Mouse (Mus musculus): ENCODE measurements at regions not wholly inside any gene's neighbourhood (a gene's known extent, or its start where the extent isn't known, plus 50 kb on each side); places are given as distances from the start of the nearest gene placed in this dataset.
A peak's percentile ranks its signal among the peaks of the same experiment; 100 is the strongest.

DNA sequence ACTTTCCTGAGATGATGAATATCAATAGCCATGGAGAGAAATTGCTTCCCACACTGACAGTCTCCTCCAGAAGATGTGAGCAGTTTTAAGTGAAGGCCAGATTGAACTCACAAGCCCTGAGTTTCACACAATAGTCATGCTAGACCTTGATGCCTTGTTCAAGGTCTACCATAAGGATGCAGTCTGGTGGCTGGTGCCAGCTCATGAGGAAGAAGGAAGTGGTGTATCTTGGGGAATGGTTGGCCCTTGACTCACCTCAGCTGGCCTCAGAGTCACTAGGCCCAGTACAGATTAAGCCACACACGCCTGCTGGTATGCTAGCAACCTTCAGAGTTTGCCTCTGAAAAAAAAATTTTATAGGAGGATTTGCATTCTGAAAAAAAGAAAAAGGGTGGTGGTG is 192.4 kb upstream of the Sox2 start:
- ATAC-seq (ENCODE audit: low FRiP score), result no peak
- Histone ChIP-seq H3K27me3 (ENCODE audit: control insufficient read depth, insufficient read depth, low read length) (no peaks in the 10 kb centered on the region), H3K4me3 (ENCODE audit: low read depth, low read length) (no peak overlapping the region), H3K36me3 (ENCODE audit: control insufficient read depth, insufficient read depth, low read length) (no peaks in the 10 kb centered on the region), H3K4me1 (ENCODE audit: control insufficient read depth, insufficient read depth, low read length) (peaks cover 2% of the 10 kb centered on the region; the same call in 1 of the 2 replicates), H3K27ac (ENCODE audit: low read depth, low read length) (no peak overlapping the region), H3K4me2 (no peak overlapping the region), H3K9me3 (ENCODE audit: control insufficient read depth, low read length) (no peaks in the 10 kb centered on the region), H3K9ac (ENCODE audit: low read length) (no peak overlapping the region)
- WGBS, result 95% methylated on average over 1 of the region's 1 CpGs
- DNase-seq (ENCODE audit: low spot score, missing footprints), result no peak

DNA sequence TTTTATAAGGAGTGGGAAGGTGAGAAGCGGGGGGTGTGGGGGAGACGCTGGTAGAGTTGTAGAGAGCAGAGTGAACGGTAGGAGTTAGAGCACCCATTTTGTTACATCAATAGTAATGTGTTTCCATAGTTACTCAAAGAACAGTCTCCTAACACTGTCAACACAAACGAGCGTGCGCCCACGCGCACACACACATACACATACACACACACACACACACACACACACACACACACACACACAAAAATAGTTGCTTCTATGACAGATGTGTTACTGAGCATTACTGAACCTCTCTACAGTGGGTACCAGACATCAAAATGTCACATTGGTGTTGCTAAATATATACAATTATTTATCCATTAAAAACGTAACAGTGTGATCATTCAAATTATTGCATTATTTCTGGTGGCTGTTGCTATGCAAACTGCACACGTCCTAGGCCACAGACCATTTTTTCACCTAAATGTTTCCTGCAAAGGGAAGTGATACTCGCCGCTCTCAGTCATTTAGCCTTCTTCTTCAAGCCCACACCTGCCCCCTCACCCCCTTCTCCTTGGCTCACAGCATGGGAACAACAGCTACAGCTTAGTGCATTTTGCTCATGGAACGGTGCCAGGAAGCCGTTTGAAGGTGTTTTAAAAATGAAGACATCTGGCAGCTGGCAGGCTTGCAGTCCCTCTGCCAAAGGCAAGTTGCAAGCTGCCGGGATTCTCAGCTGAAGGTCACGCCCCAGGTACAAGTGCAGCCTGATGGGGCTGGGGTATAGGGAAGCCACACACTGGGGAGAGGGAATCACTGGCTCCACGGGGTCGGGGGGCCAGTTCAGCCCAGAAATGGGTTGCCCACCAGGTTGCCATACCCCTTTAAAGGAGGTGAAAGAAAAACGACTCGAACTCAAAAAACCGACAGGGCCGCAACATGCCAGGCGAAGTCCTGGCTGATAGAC is 193.4 kb upstream of the Sox2 start:
- Histone ChIP-seq H3K36me3 (ENCODE audit: control insufficient read depth, insufficient read depth, low read length) (no peaks in the 10 kb centered on the region), H3K9ac (ENCODE audit: low read length) (no peak overlapping the region), H3K9me3 (ENCODE audit: control insufficient read depth, low read length) (no peaks in the 10 kb centered on the region), H3K27ac (ENCODE audit: low read depth, low read length) (no peak overlapping the region), H3K27me3 (ENCODE audit: control insufficient read depth, insufficient read depth, low read length) (no peaks in the 10 kb centered on the region), H3K4me1 (ENCODE audit: control insufficient read depth, insufficient read depth, low read length) (peaks cover 2% of the 10 kb centered on the region; the same call in 1 of the 2 replicates), H3K4me2 (no peak overlapping the region), H3K4me3 (ENCODE audit: low read depth, low read length) (no peak overlapping the region)
- ATAC-seq (ENCODE audit: low FRiP score) (no peak), DNase-seq (ENCODE audit: low spot score, missing footprints) (peak; percentile 41)
- WGBS, result 79% methylated on average over 23 of the region's 23 CpGs

DNA sequence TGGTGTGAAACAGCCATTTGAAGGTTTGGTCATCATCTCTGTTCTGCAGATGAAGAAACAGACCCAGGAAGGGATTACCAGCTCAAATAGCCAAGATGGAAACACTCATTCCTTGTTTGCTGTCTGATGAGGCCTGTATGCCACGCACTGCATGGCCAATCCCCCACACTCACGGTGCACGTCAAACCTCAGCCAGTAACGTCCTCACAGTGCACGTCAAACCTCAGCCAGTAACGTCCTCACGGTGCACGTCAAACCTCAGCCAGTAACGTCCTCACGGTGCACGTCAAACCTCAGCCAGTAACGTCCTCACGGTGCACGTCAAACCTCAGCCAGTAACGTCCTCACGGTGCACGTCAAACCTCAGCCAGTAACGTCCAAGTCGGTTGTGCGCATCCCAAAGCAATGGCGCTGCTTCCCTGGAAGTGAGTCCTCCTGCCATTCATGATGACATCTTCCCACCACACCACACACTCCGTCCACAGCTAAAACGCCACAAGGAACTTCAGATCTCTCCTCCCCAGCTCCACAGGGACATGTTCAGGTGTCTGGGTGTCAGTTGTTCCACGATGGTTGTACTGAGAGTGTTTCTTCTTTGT is 196.1 kb upstream of the Sox2 start:
- DNase-seq (ENCODE audit: low spot score, missing footprints), result no peak
- no peak overlapping the region for H3K9ac ChIP-seq (ENCODE audit: low read length)
- no peak for ATAC-seq (ENCODE audit: low FRiP score)
- H3K27ac ChIP-seq (ENCODE audit: low read depth, low read length), result no peak overlapping the region
- peaks cover 2% of the 10 kb centered on the region; the same call in 1 of the 2 replicates for H3K4me1 ChIP-seq (ENCODE audit: control insufficient read depth, insufficient read depth, low read length)
- H3K27me3 ChIP-seq (ENCODE audit: control insufficient read depth, insufficient read depth, low read length), result no peaks in the 10 kb centered on the region
- H3K36me3 ChIP-seq (ENCODE audit: control insufficient read depth, insufficient read depth, low read length), result no peaks in the 10 kb centered on the region
- no peak overlapping the region for H3K4me3 ChIP-seq (ENCODE audit: low read depth, low read length)
- no peaks in the 10 kb centered on the region for H3K9me3 ChIP-seq (ENCODE audit: control insufficient read depth, low read length)
- no peak overlapping the region for H3K4me2 ChIP-seq
- WGBS, result 96% methylated on average over 20 of the region's 24 CpGs

DNA sequence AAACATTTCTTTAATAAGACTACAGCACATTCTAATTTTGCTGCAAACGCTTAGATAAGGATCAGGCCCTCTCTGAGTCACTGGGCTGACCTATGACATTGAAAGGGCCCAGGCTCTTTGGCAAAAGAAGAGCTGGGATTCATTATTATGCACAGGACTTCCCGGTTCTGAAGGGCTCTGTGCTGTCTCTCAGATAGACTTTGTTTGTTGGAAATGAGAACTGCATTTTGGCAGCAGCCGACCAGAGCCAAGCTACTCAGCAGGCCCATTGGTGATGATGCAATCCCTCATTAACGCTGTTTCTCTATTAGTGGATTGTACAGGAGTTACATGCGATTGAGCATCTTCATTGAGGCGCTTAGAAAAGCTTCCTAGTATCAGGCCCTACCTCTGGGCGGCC is 204.9 kb upstream of the Sox2 start:
- H3K4me3 ChIP-seq (ENCODE audit: low read depth, low read length), result no peak overlapping the region
- H3K4me2 ChIP-seq, result no peak overlapping the region
- peak; percentile 85 for DNase-seq (ENCODE audit: low spot score, missing footprints)
- ATAC-seq (ENCODE audit: low FRiP score), result peak; percentile 45; the same call in 1 of the 2 replicates
- WGBS, result 25% methylated on average over 7 of the region's 7 CpGs
- H3K9me3 ChIP-seq (ENCODE audit: control insufficient read depth, low read length), result no peaks in the 10 kb centered on the region
- H3K27me3 ChIP-seq (ENCODE audit: control insufficient read depth, insufficient read depth, low read length), result 0 out of 2 replicates have a peak, but pooled peaks cover 2% of the 10 kb centered on the region
- no peaks in the 10 kb centered on the region for H3K36me3 ChIP-seq (ENCODE audit: control insufficient read depth, insufficient read depth, low read length)
- H3K4me1 ChIP-seq (ENCODE audit: control insufficient read depth, insufficient read depth, low read length), result peaks cover 30% of the 10 kb centered on the region
- no peak overlapping the region for H3K9ac ChIP-seq (ENCODE audit: low read length)
- H3K27ac ChIP-seq (ENCODE audit: low read depth, low read length), result no peak overlapping the region; the same call in 1 of the 2 replicates

DNA sequence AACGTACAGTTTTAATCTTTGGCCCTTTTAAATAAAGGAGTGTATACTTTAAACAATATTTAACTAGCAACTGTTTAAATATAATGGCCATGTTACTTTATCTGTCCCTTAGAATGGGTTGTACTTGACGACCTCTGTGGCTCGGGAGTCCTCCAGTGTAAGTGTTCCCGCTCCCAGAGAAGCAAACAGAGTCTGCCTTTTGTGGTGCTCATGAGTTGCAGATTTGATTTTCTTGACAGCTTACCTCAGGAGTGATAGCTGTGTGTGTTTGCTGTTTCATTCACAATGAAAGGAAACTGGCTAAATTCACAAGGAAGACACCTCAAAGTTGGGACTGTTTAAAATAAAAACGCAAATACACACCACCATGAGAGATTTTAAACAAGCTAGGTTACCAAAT is 205.4 kb upstream of the Sox2 start:
- Histone ChIP-seq H3K4me3 (ENCODE audit: low read depth, low read length) (no peak overlapping the region), H3K4me2 (no peak overlapping the region), H3K9me3 (ENCODE audit: control insufficient read depth, low read length) (no peaks in the 10 kb centered on the region), H3K4me1 (ENCODE audit: control insufficient read depth, insufficient read depth, low read length) (peaks cover 30% of the 10 kb centered on the region), H3K27me3 (ENCODE audit: control insufficient read depth, insufficient read depth, low read length) (0 out of 2 replicates have a peak, but pooled peaks cover 2% of the 10 kb centered on the region), H3K27ac (ENCODE audit: low read depth, low read length) (no peak overlapping the region), H3K36me3 (ENCODE audit: control insufficient read depth, insufficient read depth, low read length) (no peaks in the 10 kb centered on the region), H3K9ac (ENCODE audit: low read length) (no peak overlapping the region)
- ATAC-seq (ENCODE audit: low FRiP score) (no peak), DNase-seq (ENCODE audit: low spot score, missing footprints) (peak; percentile 85)
- WGBS, result 25% methylated on average over 5 of the region's 5 CpGs

DNA sequence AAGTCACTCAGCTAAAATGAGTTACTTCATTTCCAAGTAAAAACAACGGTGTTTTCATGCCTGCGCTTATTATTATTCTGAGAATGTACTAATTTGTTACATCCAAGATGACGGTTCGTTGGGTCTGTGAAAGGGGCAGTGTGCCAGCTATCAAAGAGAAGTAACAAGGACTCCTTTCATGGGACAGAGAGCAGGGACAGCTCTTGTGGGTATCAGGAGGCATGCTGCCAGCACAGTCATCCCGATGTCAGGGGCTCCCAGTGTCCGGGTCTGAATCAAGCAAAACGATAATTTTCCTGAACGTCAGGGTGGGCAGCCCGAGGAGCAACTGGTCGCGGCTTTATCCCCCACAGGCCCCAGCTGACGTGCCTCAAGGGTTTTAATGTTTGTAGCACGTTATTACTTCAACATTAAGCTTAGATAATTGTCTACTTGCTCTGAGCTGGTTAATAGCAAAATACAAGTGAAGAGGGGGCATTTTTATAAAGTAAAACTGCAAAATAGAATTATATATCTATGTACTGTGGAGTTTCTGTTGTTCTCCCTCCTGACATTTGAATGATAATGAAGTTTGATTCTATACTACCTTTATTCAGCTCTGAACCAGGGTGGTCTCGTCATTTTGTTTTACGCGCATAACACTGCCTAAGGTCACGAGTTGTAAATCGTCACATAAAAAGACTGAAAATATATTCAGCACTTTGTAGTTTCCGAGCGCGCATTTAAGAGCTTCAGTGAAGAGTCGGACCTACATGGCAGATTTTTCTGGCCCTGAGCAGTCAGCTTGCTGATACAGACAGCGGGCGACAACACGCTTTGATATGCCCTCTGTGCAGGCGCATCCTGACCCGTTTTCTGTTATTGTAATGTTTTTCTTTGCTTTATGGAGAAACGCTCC is 206.2 kb upstream of the Sox2 start:
- ATAC-seq (ENCODE audit: low FRiP score), result peak; percentile 70
- H3K27me3 ChIP-seq (ENCODE audit: control insufficient read depth, insufficient read depth, low read length), result 0 out of 2 replicates have a peak, but pooled peaks cover 2% of the 10 kb centered on the region
- 25% methylated on average over 28 of the region's 28 CpGs for WGBS
- peak overlapping the region; percentile 32; the same call in 1 of the 2 replicates for H3K9ac ChIP-seq (ENCODE audit: low read length)
- H3K36me3 ChIP-seq (ENCODE audit: control insufficient read depth, insufficient read depth, low read length), result no peaks in the 10 kb centered on the region
- peaks cover 30% of the 10 kb centered on the region for H3K4me1 ChIP-seq (ENCODE audit: control insufficient read depth, insufficient read depth, low read length)
- peak overlapping the region; percentile 17; the same call in 1 of the 2 replicates for H3K27ac ChIP-seq (ENCODE audit: low read depth, low read length)
- DNase-seq (ENCODE audit: low spot score, missing footprints), result peak; percentile 92
- H3K4me3 ChIP-seq (ENCODE audit: low read depth, low read length), result no peak overlapping the region
- H3K9me3 ChIP-seq (ENCODE audit: control insufficient read depth, low read length), result no peaks in the 10 kb centered on the region
- H3K4me2 ChIP-seq, result peak overlapping the region; percentile 33

DNA sequence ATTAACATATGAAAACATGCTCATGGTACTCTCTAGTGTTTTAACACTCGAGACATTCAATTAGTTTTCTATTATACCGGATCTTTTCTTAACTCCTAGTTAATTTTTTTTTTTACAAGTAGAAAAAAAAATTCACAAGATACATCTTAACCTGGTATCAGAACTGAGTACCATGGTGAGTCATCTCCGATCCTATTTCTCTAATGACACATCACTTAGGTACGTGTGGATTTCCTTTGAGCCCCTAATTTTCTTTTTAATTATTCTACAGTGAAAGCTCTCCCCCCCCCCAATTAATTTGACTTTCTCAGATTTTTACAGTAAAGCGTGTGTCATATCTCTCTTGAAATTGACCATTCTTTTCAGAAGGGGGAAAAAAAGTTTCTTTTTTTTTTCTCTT is 206.9 kb upstream of the Sox2 start:
- Histone ChIP-seq H3K4me1 (ENCODE audit: control insufficient read depth, insufficient read depth, low read length) (peaks cover 30% of the 10 kb centered on the region), H3K27ac (ENCODE audit: low read depth, low read length) (peak overlapping the region; percentile 17; the same call in 1 of the 2 replicates), H3K4me2 (no peak overlapping the region), H3K9me3 (ENCODE audit: control insufficient read depth, low read length) (no peaks in the 10 kb centered on the region), H3K27me3 (ENCODE audit: control insufficient read depth, insufficient read depth, low read length) (0 out of 2 replicates have a peak, but pooled peaks cover 2% of the 10 kb centered on the region), H3K9ac (ENCODE audit: low read length) (no peak overlapping the region), H3K36me3 (ENCODE audit: control insufficient read depth, insufficient read depth, low read length) (no peaks in the 10 kb centered on the region), H3K4me3 (ENCODE audit: low read depth, low read length) (no peak overlapping the region)
- WGBS, result 67% methylated on average over 5 of the region's 5 CpGs
- DNase-seq (ENCODE audit: low spot score, missing footprints) (no peak), ATAC-seq (ENCODE audit: low FRiP score) (no peak)

DNA sequence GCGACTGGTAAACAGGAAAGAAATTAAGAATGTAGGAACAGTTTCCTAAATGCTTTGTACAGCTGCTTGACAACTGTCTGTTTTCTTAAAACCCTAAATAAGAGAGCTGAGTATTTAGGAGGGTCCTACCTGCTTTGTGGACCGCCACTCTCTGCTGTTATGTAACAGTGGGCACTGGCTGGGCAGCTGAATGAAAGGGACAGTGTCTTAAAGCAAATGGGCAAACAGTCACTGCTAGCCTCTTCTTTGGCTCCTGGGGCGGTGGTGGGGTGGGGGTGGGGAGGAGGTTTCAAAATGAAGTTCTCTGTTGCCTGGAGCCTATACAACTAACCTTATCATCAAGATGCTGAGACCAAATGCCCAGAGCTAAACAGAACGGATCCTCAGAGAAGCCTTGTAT is 208.4 kb upstream of the Sox2 start:
- Histone ChIP-seq H3K27ac (ENCODE audit: low read depth, low read length) (peak overlapping the region; percentile 42; the same call in 1 of the 2 replicates), H3K4me1 (ENCODE audit: control insufficient read depth, insufficient read depth, low read length) (peaks cover 30% of the 10 kb centered on the region), H3K4me2 (0 out of 2 replicates have a peak overlapping the region, but pooled peaks have one; percentile 0), H3K27me3 (ENCODE audit: control insufficient read depth, insufficient read depth, low read length) (0 out of 2 replicates have a peak, but pooled peaks cover 2% of the 10 kb centered on the region), H3K9me3 (ENCODE audit: control insufficient read depth, low read length) (no peaks in the 10 kb centered on the region), H3K4me3 (ENCODE audit: low read depth, low read length) (no peak overlapping the region), H3K9ac (ENCODE audit: low read length) (no peak overlapping the region), H3K36me3 (ENCODE audit: control insufficient read depth, insufficient read depth, low read length) (no peaks in the 10 kb centered on the region)
- DNase-seq (ENCODE audit: low spot score, missing footprints) (no peak), ATAC-seq (ENCODE audit: low FRiP score) (no peak)
- WGBS, result 49% methylated on average over 4 of the region's 4 CpGs
